Mouse (Mus musculus) retina, postnatal 1 day (tissue): ENCODE data around the gene Rab44.

Experiments
- DNase-seq: peaks from one replicate; pipeline ENCODE4 v3.0.0-alpha.2; 2012

The Rab44 gene

GRCm38 (mm10) chr17:29170431-29171000 is 56.6 kb downstream of the Rab44 start:
- DNase-seq: no peak

- DNase-seq: peak; percentile 84
Observed at GRCm38 (mm10) chr17:29171001-29171772, 57.2 kb downstream of the Rab44 start.

- no peak for DNase-seq
Observed at GRCm38 (mm10) chr17:29172062-29172461, 58.1 kb downstream of the Rab44 start.

DNA sequence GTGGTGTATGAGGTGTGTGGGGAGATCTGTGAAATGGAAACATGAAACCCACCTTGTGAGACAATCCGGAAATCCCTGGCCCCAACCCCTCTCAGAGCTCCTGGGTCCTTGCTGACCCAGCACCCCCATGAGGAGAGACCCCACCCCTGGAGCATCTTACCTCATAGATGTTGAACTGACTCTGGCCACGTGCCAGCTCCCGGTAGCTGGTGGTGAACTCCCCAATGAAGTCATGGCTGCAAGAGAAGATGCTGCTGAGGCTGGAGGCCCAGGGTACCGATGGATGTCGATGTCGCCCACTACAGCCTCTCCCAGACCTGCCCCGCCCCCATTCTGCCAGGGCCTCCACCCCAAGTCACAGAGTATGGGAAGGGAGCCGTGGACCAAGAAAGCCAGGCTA is 59.2 kb downstream of the Rab44 start:
- no peak for DNase-seq

DNA sequence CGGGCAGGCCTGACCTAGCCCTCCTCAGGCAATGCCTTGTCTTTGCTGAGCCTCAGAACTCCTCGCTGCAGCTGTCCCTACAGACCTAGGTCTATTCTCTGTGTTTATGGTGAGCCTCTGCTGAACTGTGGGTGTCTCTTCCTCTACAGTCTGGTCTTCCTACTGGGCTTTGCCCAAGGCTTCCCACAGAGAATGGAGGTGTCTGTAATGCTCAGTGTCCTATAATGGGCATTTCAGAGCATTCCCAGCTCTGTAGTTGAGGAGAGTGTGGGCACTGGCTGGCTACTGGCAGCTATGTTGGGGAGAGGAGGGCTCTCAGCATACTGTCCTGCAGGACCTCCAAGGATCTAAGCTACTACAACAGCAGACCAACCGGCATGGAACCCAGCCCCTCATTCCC is 61.7 kb downstream of the Rab44 start:
- no peak for DNase-seq

GRCm38 (mm10) chr17:29176391-29177267 is 62.7 kb downstream of the Rab44 start:
- peak; percentile 82 for DNase-seq

- DNase-seq: no peak
Observed at GRCm38 (mm10) chr17:29178503-29179059, 64.6 kb downstream of the Rab44 start.

DNA sequence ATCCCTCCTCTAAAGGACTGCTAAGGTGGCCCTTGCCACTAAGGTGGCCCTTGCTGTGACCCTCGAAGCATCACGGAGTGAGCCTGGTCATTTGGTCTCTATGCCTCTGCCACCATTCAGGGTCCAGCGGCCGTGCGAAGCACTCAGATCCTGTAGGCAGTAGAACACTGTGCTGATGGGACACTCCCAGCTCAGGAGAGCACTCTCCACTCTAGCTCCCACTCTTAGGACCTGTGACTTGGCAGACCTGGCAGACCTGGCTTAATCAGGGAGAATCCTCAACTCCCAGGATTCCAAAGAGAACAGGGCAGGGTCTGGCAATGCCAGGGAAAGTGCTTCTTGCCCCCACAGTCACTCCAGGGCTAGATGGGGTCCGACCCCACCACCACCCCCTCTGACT is 66.0 kb downstream of the Rab44 start:
- DNase-seq: no peak

- DNase-seq: no peak
Observed at GRCm38 (mm10) chr17:29180406-29181127, 66.6 kb downstream of the Rab44 start.

DNA sequence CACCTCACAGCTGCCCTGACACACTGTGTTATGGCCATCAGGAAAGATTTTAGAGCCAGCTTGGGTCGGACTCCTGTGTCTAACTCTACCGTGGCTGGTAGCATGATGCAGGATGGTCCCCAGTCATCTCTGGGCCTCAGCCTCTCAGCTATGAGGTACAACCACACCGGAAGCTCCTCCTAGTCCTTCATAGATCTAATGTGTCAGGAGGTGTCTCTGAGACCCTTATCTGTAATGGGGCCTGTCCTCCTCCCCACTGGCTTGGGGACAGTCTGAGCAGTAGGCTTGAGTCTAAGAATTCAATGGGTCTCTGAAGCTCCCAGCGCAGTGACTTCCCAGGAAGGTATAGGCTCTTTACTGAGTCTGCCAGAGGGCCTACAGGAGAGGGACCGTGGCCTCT is 67.8 kb downstream of the Rab44 start:
- DNase-seq: no peak

GRCm38 (mm10) chr17:29183162-29183561 is 69.2 kb downstream of the Rab44 start:
- DNase-seq: no peak

DNA sequence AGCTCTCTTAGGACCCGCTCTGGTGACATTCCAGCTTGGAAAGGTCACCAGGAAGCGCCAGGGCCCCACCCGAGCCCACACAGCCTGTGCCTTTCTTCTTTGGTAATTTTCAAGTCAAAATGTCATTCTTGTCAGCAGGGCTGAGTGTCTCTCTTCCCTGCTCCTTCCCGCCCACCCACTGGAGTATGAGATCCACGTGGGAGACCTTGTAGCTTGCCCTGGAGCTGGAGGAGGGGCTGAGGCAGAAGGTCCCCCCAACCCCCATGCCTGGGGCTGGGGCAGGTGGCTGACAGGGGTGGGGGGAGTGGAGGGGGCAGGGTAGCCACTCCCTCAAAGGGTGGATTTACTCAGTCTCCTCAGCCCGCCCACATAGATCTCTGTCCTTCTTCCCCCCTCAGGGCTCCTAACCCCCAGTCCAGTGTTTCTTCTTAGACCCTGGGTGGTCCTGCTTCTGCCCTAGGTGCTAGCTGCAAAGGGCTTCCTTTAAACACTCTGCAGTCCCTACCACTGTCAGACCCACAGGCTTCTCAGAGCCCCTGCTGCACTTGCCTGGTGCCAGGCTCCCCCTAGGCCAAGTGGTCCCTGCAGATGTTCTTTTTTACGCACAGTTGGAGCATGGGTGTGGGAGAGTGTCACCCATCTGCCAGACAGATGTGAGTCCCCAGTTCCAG is 71.6 kb downstream of the Rab44 start:
- no peak for DNase-seq

DNA sequence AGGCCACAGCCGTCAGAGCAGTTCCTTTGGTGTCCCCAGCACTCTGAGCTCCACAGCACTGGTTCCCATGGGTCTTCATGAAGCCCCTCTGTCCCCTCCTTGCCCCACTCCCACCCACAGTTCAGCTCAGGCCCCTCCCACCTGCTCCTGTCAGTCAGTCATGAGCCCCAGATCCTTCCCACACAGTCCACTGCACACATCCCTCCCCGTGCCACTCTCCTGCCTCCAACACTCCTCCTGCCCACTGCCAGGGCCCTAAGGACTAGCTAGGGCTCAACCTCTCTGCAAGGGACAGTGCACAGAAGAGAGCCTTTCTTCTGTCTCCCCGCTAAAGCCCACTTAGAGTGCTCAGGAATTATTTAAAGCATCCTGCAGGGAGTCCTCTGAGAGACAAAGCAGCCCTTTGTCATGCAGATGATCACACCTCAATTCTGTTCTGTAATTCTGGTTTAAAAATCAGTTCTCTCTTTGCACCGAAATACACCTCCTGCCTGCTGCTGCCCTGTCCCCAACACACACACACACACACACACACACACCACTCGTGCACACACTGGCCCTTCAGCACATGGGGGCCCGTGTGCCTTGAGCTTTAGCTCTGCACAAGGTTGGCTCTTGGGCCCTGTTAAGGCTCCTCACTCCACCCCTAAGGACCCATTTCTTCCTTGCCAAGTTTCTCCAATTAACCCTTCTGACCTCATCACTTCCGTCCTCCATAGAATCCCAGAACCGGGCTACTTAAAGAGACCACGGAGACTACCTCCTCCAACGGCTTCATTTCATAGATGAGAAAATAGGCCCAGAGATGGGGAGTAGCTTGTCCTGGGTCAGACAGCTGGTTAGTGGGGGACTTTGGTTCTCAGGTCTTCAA is 73.3 kb downstream of the Rab44 start:
- DNase-seq: peak; percentile 66

DNA sequence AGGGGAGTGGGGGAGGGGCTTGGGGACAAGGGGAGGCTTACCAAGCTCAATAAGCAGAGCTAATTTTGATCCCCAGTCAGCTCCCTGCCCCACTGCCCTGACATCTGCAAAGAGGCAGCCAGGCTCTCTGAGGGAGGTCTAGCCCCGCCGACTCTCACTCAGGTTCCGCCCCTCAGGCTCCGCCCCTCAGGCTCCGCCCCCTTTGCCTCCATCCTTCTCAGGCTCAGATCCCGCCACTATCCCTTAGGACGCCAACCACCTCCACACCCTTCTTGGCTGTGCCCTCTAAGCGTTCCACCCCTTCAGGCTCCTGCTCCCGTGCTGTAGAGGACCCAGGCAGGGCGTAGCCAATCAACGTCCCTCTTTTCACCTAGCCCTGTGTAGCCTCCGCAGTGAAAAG is 75.0 kb downstream of the Rab44 start:
- DNase-seq: peak; percentile 80

- peak; percentile 34 for DNase-seq
Observed at GRCm38 (mm10) chr17:29195579-29195978, 81.6 kb downstream of the Rab44 start.
